Mouse (Mus musculus): ENCODE measurements at regions not wholly inside any gene's neighbourhood (a gene's known extent, or its start where the extent isn't known, plus 50 kb on each side); places are given as distances from the start of the nearest gene placed in this dataset.

DNA sequence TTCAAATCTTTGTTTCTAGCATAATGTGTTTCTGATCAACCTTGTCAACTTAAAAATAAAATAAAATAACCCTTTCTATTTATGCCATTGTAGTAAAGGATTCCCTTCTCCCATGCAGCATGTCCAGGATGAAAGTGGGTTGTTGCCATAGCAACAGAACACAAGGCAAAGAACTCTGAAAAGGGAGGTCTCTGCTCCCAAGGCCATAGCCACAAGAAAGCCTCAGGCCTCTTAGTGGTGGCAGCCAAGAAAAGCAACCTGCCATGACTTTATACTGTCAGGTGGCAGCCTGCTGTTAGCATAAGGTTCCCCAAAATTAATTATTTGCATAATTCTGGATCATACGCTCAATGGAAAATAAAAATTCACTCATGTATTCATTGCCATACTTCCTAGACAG lies 98.4 kb upstream of the Klf7 start:
- no peak for ATAC-seq (ENCODE audit: low read depth)
- H3K36me3 ChIP-seq (ENCODE audit: control insufficient read depth, insufficient read depth, low read length), result no peaks in the 10 kb centered on the region
- H3K9ac ChIP-seq (ENCODE audit: low read depth, low read length), result no peak overlapping the region
- H3K9me3 ChIP-seq (ENCODE audit: control insufficient read depth, low read length), result no peaks in the 10 kb centered on the region
- WGBS, result 91% methylated on average over 1 of the region's 1 CpGs
- H3K4me1 ChIP-seq (ENCODE audit: control insufficient read depth, insufficient read depth, low read length), result no peaks in the 10 kb centered on the region
- no peak for DNase-seq (ENCODE audit: low spot score)
- no peak overlapping the region for H3K27ac ChIP-seq (replicated peaks; ENCODE audit: low read depth, low read length)
- no peaks in the 10 kb centered on the region for H3K27me3 ChIP-seq (replicated peaks; ENCODE audit: control insufficient read depth, insufficient read depth, low read length)
- H3K4me2 ChIP-seq (ENCODE audit: low read depth, low read length), result no peak overlapping the region
- no peak overlapping the region for H3K4me3 ChIP-seq (ENCODE audit: low read depth, low read length)

- H3K4me3 ChIP-seq (ENCODE audit: low read depth, low read length), result no peak overlapping the region
- H3K9me3 ChIP-seq (ENCODE audit: control insufficient read depth, low read length), result no peaks in the 10 kb centered on the region
- no peaks in the 10 kb centered on the region for H3K27me3 ChIP-seq (replicated peaks; ENCODE audit: control insufficient read depth, insufficient read depth, low read length)
- no peaks in the 10 kb centered on the region for H3K36me3 ChIP-seq (ENCODE audit: control insufficient read depth, insufficient read depth, low read length)
- 86% methylated on average over 5 of the region's 5 CpGs for WGBS
- H3K9ac ChIP-seq (ENCODE audit: low read depth, low read length), result no peak overlapping the region
- DNase-seq (ENCODE audit: low spot score), result no peak
- no peak for ATAC-seq (ENCODE audit: low read depth)
- H3K27ac ChIP-seq (replicated peaks; ENCODE audit: low read depth, low read length), result no peak overlapping the region
- no peak overlapping the region for H3K4me2 ChIP-seq (ENCODE audit: low read depth, low read length)
- H3K4me1 ChIP-seq (ENCODE audit: control insufficient read depth, insufficient read depth, low read length), result no peaks in the 10 kb centered on the region
Measured at GRCm38 (mm10) chr1:64220040-64220439, 98.0 kb upstream of the Klf7 start.

DNA sequence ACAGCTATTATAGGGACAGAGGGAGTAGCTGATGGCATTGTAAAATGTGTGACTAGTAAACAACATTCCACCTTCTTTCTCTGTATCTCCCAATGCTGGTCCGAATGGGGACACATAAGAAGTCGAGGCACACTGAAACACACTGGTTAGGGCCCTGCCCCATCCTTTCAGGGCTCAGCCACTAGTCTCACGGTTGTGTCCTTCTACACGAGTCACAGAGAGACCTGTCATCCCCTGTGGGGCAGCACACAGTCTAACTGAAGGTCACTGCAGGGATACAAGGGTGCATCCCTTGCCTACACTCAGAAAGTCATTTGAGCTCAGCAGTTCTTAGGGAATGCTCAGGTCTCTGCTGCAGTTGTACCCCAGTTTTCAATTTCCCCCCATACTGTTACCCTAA lies 93.6 kb upstream of the Klf7 start:
- Histone ChIP-seq H3K9ac (ENCODE audit: low read depth, low read length) (no peak overlapping the region), H3K4me3 (ENCODE audit: low read depth, low read length) (no peak overlapping the region), H3K27me3 (replicated peaks; ENCODE audit: control insufficient read depth, insufficient read depth, low read length) (no peaks in the 10 kb centered on the region), H3K9me3 (ENCODE audit: control insufficient read depth, low read length) (no peaks in the 10 kb centered on the region), H3K4me1 (ENCODE audit: control insufficient read depth, insufficient read depth, low read length) (no peaks in the 10 kb centered on the region), H3K4me2 (ENCODE audit: low read depth, low read length) (no peak overlapping the region), H3K27ac (replicated peaks; ENCODE audit: low read depth, low read length) (no peak overlapping the region), H3K36me3 (ENCODE audit: control insufficient read depth, insufficient read depth, low read length) (no peaks in the 10 kb centered on the region)
- no peak for DNase-seq (ENCODE audit: low spot score)
- ATAC-seq (ENCODE audit: low read depth), result no peak
- WGBS, result 76% methylated on average over 4 of the region's 4 CpGs

DNA sequence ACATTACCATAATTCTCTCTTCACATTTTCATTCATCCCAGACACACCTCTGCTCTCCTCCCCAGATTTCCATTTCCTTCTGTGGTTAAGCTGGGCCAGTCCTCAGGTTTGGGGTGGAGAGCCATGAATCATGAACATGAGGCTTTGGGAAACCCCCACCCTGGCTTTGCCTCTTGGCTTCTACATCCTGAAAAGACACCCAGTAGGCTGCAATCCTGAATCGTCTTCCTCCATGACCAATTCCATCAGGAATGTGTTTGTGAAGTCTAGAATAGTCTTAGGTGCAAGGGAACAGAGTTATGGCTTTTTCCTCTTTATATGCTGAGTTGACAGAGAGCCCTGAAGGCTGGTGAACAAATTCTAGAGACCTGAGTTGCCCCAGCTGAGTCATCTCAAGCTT lies 87.0 kb upstream of the Klf7 start:
- no peaks in the 10 kb centered on the region for H3K9me3 ChIP-seq (ENCODE audit: control insufficient read depth, low read length)
- H3K27ac ChIP-seq (replicated peaks; ENCODE audit: low read depth, low read length), result no peak overlapping the region
- H3K9ac ChIP-seq (ENCODE audit: low read depth, low read length), result no peak overlapping the region
- DNase-seq (ENCODE audit: low spot score), result no peak
- WGBS, result 78% methylated on average over 1 of the region's 1 CpGs
- no peak for ATAC-seq (ENCODE audit: low read depth)
- H3K36me3 ChIP-seq (ENCODE audit: control insufficient read depth, insufficient read depth, low read length), result no peaks in the 10 kb centered on the region
- no peak overlapping the region for H3K4me3 ChIP-seq (ENCODE audit: low read depth, low read length)
- no peak overlapping the region for H3K4me2 ChIP-seq (ENCODE audit: low read depth, low read length)
- no peaks in the 10 kb centered on the region for H3K4me1 ChIP-seq (ENCODE audit: control insufficient read depth, insufficient read depth, low read length)
- no peaks in the 10 kb centered on the region for H3K27me3 ChIP-seq (replicated peaks; ENCODE audit: control insufficient read depth, insufficient read depth, low read length)

DNA sequence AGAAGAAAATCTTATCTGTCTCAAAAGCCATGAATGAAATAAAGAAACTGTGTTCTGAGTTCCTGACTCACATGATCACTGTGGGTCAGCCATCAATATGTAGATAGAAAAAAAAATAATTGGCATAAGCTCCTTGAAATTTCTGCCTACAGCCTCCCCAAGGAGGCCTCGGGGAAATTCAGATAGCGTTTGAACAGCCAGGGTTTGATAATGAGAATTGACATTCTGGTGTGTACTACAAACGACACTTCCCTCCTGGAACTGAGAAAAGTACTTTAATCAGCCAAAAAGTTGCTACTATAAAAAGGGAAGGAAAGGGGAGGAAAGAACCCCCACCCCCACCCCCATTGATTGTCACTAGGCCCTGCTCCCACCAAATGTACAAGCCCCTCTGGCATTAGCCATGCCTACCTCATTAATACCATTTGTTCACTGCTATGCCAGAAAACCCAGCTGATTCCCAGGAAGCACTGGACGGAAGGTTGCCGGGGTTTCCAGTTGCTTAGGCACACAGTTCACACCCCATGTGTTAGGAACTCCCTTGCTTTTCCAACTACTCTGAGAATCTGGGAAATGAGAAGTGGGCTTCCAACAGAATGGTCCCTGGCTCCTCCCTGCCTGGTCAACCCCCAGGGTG lies 78.4 kb upstream of the Klf7 start:
- Histone ChIP-seq H3K27ac (replicated peaks; ENCODE audit: low read depth, low read length) (no peak overlapping the region), H3K4me3 (ENCODE audit: low read depth, low read length) (no peak overlapping the region), H3K9me3 (ENCODE audit: control insufficient read depth, low read length) (no peaks in the 10 kb centered on the region), H3K36me3 (ENCODE audit: control insufficient read depth, insufficient read depth, low read length) (no peaks in the 10 kb centered on the region), H3K4me2 (ENCODE audit: low read depth, low read length) (no peak overlapping the region), H3K27me3 (replicated peaks; ENCODE audit: control insufficient read depth, insufficient read depth, low read length) (no peaks in the 10 kb centered on the region), H3K4me1 (ENCODE audit: control insufficient read depth, insufficient read depth, low read length) (no peaks in the 10 kb centered on the region), H3K9ac (ENCODE audit: low read depth, low read length) (no peak overlapping the region)
- WGBS, result 40% methylated on average over 5 of the region's 5 CpGs
- ATAC-seq (ENCODE audit: low read depth) (no peak), DNase-seq (ENCODE audit: low spot score) (no peak)

- H3K27ac ChIP-seq (replicated peaks; ENCODE audit: low read depth, low read length), result no peak overlapping the region
- no peak for ATAC-seq (ENCODE audit: low read depth)
- H3K4me3 ChIP-seq (ENCODE audit: low read depth, low read length), result no peak overlapping the region
- 80% methylated on average over 5 of the region's 5 CpGs for WGBS
- H3K4me2 ChIP-seq (ENCODE audit: low read depth, low read length), result no peak overlapping the region
- H3K36me3 ChIP-seq (ENCODE audit: control insufficient read depth, insufficient read depth, low read length), result no peaks in the 10 kb centered on the region
- H3K4me1 ChIP-seq (ENCODE audit: control insufficient read depth, insufficient read depth, low read length), result no peaks in the 10 kb centered on the region
- H3K9ac ChIP-seq (ENCODE audit: low read depth, low read length), result no peak overlapping the region
- H3K9me3 ChIP-seq (ENCODE audit: control insufficient read depth, low read length), result no peaks in the 10 kb centered on the region
- no peak for DNase-seq (ENCODE audit: low spot score)
- H3K27me3 ChIP-seq (replicated peaks; ENCODE audit: control insufficient read depth, insufficient read depth, low read length), result no peaks in the 10 kb centered on the region
Measured at GRCm38 (mm10) chr1:64198781-64199180, 76.7 kb upstream of the Klf7 start.

DNA sequence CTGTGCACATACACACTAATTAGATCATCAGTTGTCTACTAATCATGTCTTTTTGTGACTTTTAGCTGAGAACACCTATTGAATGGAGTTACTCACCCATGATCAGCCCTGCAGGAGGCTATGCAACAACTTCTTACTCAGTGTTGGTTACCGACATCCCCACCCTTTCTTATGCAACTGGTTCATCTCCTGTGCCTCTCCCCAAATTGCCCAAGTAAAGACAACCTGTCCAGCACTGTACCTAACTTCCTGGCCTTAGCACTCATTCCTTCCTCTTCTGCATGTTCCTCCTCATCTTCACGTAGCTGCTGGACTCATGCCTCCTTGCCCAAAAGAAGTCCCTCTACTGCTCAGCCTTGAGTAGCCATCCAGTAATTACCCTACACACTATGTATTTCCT lies 76.2 kb upstream of the Klf7 start:
- no peak for DNase-seq (ENCODE audit: low spot score)
- H3K27me3 ChIP-seq (replicated peaks; ENCODE audit: control insufficient read depth, insufficient read depth, low read length), result no peaks in the 10 kb centered on the region
- no peak for ATAC-seq (ENCODE audit: low read depth)
- no peak overlapping the region for H3K4me2 ChIP-seq (ENCODE audit: low read depth, low read length)
- no peak overlapping the region for H3K27ac ChIP-seq (replicated peaks; ENCODE audit: low read depth, low read length)
- WGBS, result 79% methylated on average over 2 of the region's 2 CpGs
- H3K9me3 ChIP-seq (ENCODE audit: control insufficient read depth, low read length), result no peaks in the 10 kb centered on the region
- H3K4me1 ChIP-seq (ENCODE audit: control insufficient read depth, insufficient read depth, low read length), result no peaks in the 10 kb centered on the region
- no peaks in the 10 kb centered on the region for H3K36me3 ChIP-seq (ENCODE audit: control insufficient read depth, insufficient read depth, low read length)
- H3K9ac ChIP-seq (ENCODE audit: low read depth, low read length), result no peak overlapping the region
- H3K4me3 ChIP-seq (ENCODE audit: low read depth, low read length), result no peak overlapping the region

DNA sequence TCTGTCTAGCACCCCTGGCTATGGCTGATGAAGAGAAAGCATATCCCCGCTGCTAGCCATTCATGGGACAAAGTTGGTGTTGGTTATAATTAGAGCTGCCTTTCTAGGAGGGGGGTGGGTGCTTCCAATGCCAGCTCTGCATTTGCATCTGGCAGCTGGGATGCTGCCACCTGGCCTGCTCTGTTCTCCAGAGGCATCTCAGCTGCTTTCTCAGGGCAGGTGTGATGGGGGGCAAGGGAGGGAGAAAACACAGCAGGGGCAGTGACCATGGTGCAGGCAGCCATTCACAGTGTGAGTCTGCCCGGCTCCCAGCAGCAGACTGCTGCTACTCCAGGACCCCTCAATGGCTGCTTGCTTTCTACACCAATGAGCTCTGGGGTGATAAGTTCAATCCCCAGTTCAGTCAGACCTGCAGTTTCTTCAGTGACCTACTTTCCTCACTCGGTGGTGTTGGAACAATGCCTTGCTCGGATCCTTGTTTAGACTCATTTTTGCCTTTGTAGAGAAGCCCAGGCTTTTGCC lies 73.9 kb upstream of the Klf7 start:
- peaks cover 7% of the 10 kb centered on the region; the same call in 1 of the 2 replicates for H3K4me1 ChIP-seq (ENCODE audit: control insufficient read depth, insufficient read depth, low read length)
- H3K27ac ChIP-seq (replicated peaks; ENCODE audit: low read depth, low read length), result no peak overlapping the region
- no peak overlapping the region for H3K4me3 ChIP-seq (ENCODE audit: low read depth, low read length)
- DNase-seq (ENCODE audit: low spot score) (peak; percentile 44), ATAC-seq (ENCODE audit: low read depth) (peak; percentile 74)
- no peaks in the 10 kb centered on the region for H3K27me3 ChIP-seq (replicated peaks; ENCODE audit: control insufficient read depth, insufficient read depth, low read length)
- no peaks in the 10 kb centered on the region for H3K9me3 ChIP-seq (ENCODE audit: control insufficient read depth, low read length)
- H3K4me2 ChIP-seq (ENCODE audit: low read depth, low read length), result no peak overlapping the region
- no peak overlapping the region for H3K9ac ChIP-seq (ENCODE audit: low read depth, low read length)
- WGBS, result 26% methylated on average over 4 of the region's 4 CpGs
- H3K36me3 ChIP-seq (ENCODE audit: control insufficient read depth, insufficient read depth, low read length), result no peaks in the 10 kb centered on the region

GRCm38 (mm10) chr1:64195294-64195693 lies 73.2 kb upstream of the Klf7 start:
- Histone ChIP-seq H3K4me1 (ENCODE audit: control insufficient read depth, insufficient read depth, low read length) (peaks cover 9% of the 10 kb centered on the region), H3K4me2 (ENCODE audit: low read depth, low read length) (no peak overlapping the region), H3K27ac (replicated peaks; ENCODE audit: low read depth, low read length) (no peak overlapping the region), H3K4me3 (ENCODE audit: low read depth, low read length) (no peak overlapping the region), H3K9me3 (ENCODE audit: control insufficient read depth, low read length) (no peaks in the 10 kb centered on the region), H3K9ac (ENCODE audit: low read depth, low read length) (no peak overlapping the region), H3K36me3 (ENCODE audit: control insufficient read depth, insufficient read depth, low read length) (no peaks in the 10 kb centered on the region), H3K27me3 (replicated peaks; ENCODE audit: control insufficient read depth, insufficient read depth, low read length) (no peaks in the 10 kb centered on the region)
- 71% methylated on average over 4 of the region's 4 CpGs for WGBS
- no peak for DNase-seq (ENCODE audit: low spot score)
- no peak for ATAC-seq (ENCODE audit: low read depth)
